Mouse (Mus musculus) layer of hippocampus, postnatal 10 days (tissue): ENCODE measurements at regions not wholly inside any gene's neighbourhood (a gene's known extent, or its start where the extent isn't known, plus 50 kb on each side); places are given as distances from the start of the nearest gene placed in this dataset.
"Not testable (repeated sequence)": the region's sequence is repeated elsewhere in the genome, so short reads cannot be mapped to it uniquely, and the experiment has no call there.

Experiments used
- DNase-seq, 2 experiments: peaks; one replicate each; pipeline ENCODE4 v3.0.0; 2021; ENCODE audit warnings: low spot score in 2 of 2

DNA sequence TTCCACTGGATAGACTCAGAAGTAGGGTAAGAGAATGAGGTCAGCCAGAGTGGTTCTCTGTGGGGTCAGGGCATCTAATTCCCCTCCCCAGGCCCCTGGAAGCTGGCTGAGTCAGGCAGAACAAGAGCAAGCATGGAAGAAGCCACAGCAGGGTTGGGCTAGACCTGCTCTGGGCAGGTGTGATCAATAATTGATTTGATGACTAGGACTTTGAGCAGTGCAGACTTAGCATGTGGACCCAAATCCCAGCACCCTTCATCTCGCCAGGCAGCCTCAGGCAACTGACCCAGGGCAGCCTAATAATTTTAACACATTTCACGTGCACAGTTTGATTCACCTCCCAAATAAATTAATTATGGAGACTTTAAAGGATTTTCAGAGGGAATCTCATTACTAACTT is 67.2 kb downstream of the Qdpr start:
- DNase-seq: no peak

DNA sequence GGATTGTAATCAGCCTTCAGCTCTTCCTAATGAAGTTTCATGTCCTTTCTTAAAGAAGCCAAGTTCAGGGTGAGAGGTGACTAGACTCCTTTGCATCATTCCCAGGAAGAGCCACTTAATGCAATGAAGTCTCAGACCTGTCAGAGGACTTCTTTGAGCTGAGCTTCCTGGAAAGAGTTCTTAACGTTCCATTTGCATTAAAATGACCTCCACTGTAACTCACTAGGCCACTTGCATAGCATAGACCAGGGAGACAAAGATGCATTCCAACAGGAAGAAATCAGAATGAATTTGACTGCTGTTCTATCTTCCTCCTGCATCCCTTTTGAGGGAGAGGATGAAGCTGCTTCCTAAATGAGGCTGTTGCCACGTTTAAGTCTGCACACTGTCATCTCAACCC is 71.5 kb downstream of the Qdpr start:
- DNase-seq: no peak

DNA sequence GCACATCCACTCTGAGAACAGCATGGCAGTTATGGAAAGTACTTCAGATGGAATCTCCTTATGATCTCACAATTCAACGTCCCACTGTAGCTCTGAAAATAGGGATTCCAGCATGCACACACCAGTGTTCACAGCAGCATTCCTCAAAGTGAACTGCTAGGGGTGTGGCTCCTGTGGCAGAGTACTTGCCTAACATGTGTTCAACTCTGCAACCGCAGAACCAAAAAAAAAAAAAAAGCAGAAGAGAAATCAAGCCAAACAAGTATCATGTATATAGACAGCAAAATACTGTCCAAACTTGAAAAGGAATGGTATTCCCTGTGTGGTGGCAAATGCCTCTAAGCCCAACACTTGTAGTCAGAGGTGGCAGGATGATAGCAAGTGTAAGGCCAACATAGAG is 77.0 kb downstream of the Qdpr start:
- no peak for DNase-seq

DNA sequence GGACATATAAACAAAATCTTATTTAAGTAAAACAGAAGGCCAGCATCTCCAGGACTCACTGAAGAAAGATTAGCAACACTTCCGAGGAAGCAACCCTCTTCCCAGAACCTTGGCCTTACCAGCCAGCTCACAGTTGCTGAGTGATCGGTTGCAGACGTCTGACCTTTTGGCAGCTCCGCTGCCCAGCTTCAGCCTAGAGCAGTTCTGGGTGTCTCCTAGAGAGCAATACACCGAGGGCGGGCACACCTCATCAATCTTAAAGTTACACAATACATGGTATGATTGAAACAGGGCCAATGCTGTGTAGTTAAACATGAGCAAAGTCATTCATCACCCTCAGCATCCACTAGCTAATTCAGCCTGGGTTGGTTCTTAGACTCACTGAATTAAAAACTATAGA is 81.6 kb downstream of the Qdpr start:
- DNase-seq: no peak

- DNase-seq: no peak
These were observed 89.8 kb downstream of the Qdpr start for GRCm38 (mm10) chr5:45360189-45360588.

- DNase-seq: no peak
These were observed 109.6 kb downstream of the Qdpr start for GRCm38 (mm10) chr5:45340411-45340810.

GRCm38 (mm10) chr5:45336801-45337200 is 113.2 kb downstream of the Qdpr start:
- DNase-seq: no peak

- DNase-seq: not testable (repeated sequence)
These were observed 125.6 kb downstream of the Qdpr start for GRCm38 (mm10) chr5:45324468-45324867.

GRCm38 (mm10) chr5:45323500-45323899 is 126.5 kb downstream of the Qdpr start:
- DNase-seq: no peak

DNA sequence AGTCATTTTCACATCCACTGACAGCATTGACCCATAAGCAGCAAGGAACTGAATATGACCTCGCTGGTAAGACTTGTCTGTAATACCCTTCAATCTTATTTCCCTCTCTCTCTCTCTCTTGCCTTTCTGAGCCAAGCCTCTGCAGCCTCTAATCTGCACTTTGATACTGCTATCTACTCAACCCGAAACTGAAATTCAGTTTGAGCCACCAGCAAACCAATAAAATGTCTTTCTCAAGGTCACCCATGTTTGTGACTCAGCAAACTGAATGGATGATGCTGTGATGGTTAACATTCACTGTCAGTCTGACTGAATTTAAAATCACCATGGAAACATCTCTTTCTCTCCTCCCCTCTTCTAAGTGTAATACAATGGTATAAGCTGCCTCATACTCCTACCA is 132.0 kb downstream of the Qdpr start:
- DNase-seq: no peak

DNA sequence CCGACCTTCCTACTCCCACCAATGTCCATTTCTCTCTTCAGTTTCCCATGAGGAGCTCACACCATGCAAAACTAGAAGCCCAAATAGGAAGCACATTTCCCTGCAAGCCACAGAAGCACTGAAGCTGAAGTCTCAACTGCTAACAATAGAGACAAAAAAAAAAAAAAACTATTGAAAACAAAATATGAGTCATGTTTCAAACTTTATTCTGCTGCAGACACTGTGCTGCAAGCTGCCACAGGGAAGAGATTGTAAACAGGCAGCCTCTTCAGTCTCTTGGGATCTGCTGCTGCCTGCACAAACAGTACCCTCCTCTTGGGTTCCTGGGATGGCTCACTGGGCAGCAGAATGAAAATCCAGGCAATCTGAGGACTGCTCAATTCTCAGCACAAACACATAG is 148.9 kb downstream of the Qdpr start:
- DNase-seq: no peak

DNA sequence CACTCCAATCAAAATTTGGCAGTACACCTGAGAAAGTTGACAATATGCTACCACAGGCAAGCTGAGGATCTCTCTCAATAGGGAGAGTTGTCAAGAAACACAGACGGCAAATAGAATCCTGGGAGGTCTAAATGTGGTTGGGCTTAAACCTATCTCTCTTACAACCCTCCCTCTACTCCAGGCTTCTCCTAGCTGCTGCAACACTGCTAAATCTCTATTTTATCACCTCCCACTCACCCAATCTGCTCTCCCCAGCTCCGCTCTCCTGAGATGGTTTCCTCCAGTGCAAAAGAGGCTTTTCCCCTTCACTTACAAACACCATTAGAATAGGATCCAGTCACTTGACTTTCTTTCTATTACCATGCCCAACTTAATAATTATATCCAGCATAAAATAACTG is 151.2 kb downstream of the Qdpr start:
- no peak for DNase-seq

- no peak for DNase-seq
These were observed 154.9 kb downstream of the Qdpr start for GRCm38 (mm10) chr5:45295134-45295533.

DNA sequence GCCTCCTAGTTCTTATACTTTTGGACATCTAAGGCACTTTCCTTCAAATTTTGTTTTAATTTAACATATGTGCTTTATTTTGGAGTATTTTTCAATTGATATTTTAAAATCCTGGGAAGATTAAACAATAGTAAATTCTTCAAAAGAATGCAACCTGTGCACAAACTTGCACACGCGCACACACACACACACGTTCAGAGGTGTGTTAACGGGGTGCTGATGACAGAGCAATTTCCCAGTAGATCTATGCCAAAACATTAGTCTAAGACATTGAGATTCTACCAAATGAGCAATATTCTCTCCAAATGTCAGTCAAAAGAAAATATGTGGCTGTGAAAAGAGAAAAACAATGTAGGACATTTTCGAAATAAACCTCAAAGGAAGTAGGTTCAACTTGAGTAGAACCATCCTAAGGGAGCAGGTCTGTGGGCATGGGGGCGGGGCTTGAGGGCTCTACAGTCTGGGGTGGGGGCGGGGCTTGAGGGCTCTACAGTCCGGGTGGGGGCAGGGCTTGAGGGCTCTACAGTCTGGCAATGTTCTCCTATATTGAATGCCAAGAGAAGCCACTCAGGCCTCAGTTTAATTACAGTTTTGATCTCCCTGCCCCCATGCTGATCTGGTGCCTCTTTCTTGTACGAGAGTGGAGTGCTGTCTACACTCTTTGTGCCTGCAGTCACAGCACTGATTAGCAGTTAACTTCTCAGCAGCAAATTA is 157.0 kb downstream of the Qdpr start:
- DNase-seq: no peak

GRCm38 (mm10) chr5:45292383-45292782 is 157.7 kb downstream of the Qdpr start:
- DNase-seq: no peak

DNA sequence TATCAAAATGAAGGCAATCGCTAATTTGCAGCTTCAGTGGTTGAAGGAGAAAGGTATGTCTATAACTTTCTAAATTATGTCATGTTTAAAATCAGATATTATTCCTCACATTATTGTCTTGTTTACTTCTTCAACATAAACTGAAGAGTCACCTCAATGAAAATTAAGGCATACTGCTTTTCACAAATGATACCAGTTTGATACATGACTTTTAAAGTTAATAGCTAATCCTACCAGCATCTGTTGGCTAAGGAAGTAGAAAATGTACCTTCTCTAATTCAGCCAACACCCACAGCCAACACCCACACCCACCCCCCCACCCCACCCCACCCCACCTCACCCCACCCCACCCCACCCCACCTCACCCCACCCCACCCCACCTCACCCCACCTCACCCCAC is 158.3 kb downstream of the Qdpr start:
- DNase-seq: no peak

GRCm38 (mm10) chr5:45291276-45291675 is 158.8 kb downstream of the Qdpr start:
- DNase-seq: no peak

DNA sequence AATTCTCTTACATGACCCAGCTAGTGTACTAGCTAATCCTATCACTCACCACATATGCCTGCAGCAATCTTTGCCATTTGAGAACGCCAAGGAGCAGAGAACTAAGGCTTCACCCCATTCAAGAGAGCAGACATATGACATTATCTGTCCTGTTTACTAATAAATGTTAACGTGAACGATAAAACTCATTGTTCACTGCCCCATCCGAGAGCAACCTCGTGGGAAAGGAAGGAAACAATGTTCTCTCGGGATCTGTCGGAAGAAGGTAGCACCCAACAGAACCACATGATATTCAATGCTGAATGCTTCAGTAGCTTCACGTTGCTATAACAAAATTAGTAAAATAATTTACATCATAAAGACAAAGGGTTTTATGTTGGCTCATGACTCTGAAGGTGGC is 163.6 kb downstream of the Qdpr start:
- DNase-seq: no peak

DNA sequence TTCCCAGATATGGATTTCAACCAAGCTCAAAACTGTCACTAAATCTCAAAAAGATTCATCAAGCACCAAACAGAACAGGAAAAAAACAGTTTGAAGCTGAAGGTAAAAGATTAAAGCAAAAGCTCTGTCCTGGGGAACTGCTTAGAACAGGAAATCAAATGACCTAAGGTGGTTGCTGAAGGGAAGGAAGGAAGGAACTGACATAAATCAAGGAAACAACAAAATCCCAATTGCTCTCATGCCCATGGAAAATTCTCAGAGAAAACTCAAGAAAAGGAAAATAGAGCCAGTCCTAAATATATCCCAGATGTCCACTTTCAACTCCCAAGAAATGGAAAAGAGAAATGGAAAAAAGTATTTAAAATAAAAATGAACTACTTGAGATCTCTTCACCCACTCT is 165.4 kb downstream of the Qdpr start:
- DNase-seq: no peak

DNA sequence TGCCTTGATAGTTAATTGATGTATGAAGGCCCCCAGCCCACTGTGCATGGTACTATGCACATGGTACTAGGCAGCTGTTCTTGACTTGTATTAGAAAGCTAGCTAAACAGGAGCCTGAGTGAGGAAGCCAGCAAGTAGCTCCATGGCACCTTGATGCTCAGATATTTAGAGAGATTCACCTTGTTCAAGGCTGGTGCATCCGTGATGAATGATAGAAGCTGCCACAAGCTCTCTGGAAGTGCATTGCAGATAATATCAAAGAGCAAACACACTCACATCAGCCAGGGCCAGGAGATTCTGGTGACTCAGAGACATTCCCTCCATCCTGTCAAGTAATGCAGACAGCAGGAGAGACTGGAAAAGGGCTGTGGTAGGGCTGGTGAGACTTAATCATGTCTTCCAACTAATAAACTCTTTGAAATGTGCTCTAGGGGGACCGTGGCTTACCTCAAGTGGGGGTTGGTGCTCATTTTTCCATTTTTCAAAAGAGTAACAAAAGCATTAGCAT is 166.1 kb downstream of the Qdpr start:
- DNase-seq: no peak

DNA sequence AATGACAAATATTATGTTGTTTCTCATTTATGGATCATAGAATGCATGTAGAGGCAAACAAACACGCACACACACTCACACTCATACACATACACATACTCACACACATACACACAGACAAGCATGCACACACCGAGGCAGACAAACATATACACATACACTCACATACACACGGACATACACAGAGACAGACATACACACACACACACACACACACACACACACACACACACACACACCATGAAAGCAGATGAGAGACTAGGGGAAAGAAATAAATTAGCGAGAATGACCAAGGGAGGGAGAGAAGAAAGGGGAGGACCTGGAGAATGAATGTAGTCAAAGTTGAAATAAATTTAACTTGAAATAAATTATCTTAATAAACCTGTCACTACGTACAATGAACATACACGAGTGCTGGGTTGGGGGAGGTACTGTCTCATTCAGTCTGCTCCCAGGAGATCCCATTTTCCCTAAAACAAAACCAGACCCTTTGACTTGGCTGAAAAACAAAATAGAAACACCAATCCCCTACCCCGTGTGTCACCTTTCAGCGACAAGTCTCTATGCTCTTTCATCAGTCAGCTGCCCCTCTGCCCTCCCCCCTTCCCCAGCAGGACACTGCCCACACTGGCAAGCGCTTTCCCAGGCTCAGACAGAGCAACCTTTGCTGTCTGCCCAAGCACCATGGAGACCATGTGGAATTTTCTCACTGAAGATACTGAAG is 167.7 kb downstream of the Qdpr start:
- DNase-seq: peak; percentile 14 to 22

GRCm38 (mm10) chr5:45278571-45278970 is 171.5 kb downstream of the Qdpr start:
- peak; percentile 89 to 90 for DNase-seq

- peak; percentile 8 to 25 for DNase-seq
These were observed 172.0 kb downstream of the Qdpr start for GRCm38 (mm10) chr5:45278005-45278432.
